Mouse (Mus musculus): ENCODE measurements around the gene Ier2. TPM values are rescaled to one million over a fixed set of nuclear protein-coding genes. Genes with fewer than 3 reads are reported as not detected.
"Not testable (repeated sequence)": the region's sequence is repeated elsewhere in the genome, so short reads cannot be mapped to it uniquely, and the experiment has no call there.

Ier2 gene
- total and polyA plus RNA-seq, 3 experiments, result 24.9 to 34.8 (median 27.0) TPM

GRCm38 (mm10) chr8:84639162-84640009, 23.3 kb downstream of the Ier2 start:
- DNase-seq, result peak; percentile 96

DNA sequence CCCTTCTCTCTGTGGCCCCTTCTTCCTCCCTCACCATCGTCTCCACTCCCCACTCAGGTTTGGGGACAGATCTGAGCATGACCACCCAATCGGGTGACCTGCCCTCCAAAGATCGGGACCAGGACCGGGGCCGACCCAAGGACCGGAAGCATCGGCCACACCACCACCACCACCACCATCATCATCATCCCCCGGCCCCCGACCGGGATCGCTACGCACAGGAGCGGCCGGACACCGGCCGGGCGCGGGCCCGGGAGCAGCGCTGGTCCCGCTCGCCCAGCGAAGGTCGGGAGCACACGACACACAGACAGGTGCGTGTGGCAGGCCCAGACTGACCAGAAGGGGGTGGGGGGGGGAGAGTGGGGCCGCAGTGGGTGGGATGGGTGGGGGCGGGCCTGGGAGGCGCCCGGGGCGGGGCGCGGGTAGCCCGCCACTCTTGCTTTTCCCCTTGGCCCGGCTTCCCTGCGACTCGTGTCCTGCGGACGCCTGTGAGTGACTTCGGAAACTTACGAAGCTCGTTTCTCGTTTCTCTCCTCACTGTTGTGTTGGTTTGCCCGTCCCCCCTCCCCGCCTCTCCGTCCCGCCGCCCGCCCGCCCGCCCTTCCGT, 24.0 kb downstream of the Ier2 start:
- peak; percentile 54 for DNase-seq

DNA sequence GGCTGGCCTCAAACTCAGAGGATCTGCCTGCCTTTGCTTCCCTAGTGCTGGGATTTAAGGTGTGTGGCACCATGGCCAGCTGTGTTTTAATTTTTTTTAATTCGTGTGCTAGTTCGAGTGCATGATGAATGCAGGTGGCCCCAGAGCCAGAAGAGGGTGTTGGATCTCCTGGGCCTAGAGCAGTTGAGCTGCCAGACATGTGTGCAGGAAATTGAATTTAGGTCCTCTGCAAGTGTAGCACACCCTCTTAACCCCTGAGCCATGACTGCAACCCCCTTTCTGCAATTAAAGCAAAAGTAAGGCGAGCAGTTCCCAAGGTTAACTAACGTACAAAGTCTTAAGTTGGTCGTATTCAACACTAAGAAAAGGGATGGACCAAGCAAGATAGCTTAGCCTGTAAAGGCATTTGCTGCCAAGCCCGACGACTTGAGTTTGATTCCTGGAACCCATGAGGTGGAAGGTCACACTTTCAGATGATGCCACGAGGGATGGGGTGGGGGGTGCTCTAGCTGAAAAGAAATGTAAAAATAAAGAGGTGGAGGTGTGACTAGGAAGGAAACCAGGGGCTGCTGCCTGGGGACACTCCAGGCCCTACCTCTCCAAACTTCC, 24.6 kb downstream of the Ier2 start:
- DNase-seq, result no peak

DNA sequence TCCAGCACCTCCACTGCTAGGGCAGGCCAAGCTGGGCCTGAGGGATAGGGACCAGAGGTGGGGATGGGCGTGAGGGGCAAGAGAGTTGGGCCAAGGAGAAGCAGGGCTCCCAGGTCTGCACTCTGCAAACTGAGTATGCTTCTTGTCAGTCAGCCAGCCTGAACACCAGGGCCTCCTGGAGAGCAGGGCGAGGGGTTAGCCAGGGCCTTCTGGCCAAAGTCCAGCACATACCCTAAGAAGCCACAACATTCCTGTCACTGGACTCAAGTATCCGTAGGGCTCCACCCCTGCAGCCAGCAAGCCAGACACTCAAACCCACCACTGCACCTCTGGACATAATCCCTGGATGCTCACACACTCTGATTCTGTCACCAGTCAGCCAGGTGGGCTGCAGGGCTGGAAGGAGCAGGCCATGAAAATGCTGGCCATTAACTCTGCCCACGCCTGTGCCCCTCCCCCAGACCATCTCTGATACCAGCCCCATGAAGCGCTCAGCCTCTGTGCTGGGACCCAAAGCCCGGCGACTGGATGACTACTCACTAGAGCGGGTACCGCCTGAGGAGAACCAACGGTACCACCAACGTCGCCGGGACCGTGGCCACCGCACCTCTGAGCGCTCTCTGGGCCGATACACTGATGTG, 26.5 kb downstream of the Ier2 start:
- no peak for DNase-seq

DNA sequence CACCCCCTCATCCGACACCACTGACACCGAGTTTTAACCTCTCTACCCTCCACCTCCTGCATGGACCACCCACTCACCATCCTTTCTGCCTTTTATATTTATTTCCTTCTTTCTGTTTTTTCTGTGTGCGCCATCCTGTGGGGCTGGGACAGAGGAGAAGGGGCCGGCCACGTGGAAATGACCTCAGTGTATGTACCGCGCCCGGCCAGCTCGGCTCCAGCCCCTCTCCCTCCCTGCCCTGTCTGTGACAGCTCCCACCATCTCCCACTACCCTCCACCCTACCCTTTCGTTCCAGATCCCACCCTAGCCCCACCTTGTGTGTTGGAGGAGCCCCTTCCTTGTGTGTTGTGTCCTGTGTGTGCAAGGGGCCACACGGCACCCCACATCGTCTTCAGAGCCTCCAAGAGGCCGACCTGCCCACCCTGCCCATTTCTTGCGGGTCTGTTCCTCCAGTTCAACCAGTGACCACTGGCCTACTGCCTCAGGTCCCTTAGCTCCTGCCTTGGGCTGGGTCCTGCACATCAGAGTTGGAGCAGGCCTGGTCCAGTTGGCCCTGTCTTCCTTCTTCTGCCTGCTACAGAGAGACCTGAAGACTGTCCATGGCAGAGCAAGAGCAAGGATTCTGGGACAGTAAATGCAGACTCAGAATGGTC, 27.1 kb downstream of the Ier2 start:
- DNase-seq, result no peak

DNA sequence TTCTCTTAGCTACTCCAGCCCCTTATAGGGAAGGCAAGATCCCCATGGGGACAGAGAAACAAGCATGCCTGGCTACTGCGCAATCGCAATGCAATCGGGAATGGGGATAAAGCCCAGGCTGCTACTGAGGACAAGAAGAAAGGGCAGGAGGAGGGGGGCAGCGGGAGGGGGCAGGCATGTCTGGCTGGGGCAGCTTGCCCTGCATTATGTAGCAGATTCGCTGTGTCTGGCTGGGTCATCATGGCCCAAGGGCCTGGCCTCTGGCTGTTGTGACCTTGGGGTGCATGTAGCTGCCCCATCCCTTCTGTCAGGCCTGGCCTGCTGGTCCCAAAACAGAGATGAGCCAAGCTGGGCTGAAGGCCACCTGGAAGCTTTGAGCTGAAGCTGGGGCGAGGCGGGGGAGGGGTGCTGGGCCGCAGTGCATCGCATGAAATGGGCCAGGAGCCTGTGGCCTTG, 27.8 kb downstream of the Ier2 start:
- peak; percentile 87 for DNase-seq

- DNase-seq, result no peak
Measured at GRCm38 (mm10) chr8:84633841-84634584, 28.6 kb downstream of the Ier2 start.

DNA sequence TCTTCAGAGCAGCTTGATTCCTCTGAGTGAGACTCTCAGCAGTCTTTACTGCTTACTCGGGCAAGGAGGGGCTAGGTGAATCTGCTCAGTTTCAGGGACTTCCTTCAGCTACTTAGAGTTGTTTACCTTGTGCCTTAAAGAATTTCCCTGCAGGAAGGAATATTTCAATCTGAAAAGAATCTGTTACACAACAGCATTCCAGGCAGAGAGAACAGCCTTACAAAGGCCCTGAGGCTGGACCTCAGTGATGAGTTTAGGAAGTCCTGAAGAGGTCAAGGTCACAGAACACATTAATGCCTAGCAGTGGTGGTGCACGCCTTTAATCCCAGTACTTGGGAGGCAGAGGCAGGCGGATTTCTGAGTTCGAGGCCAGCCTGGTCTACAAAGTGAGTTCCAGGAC, 30.8 kb downstream of the Ier2 start:
- DNase-seq, result no peak

GRCm38 (mm10) chr8:84630145-84630544, 32.5 kb downstream of the Ier2 start:
- DNase-seq, result no peak

- no peak for DNase-seq
Measured at GRCm38 (mm10) chr8:84629586-84629985, 33.1 kb downstream of the Ier2 start.

- not testable (repeated sequence) for DNase-seq
Measured at GRCm38 (mm10) chr8:84623425-84623824, 39.2 kb downstream of the Ier2 start.

DNA sequence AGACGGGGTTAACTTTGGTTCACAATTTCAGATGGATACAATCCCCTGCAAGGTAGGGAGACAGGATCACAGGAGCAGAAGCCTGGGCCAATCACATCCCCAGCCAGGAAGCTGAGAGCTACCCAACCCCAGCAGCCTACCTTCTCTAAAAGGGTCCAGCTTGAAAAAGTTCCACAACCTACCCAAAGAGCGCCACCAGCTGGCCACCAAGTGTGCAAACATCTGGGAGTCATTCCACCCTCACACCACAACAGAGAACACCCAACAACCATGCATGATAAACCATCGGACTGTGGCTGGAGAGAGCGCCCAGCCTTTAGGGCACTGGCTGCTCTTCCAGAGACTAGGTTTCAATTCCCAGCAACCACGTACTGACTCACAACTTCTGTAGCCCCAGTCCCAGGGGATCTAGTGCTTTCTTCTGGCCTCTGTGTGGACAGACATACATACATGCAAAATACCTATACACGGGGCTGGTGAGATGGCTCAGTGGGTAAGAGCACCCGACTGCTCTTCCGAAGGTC, 41.5 kb downstream of the Ier2 start:
- no peak for DNase-seq

DNA sequence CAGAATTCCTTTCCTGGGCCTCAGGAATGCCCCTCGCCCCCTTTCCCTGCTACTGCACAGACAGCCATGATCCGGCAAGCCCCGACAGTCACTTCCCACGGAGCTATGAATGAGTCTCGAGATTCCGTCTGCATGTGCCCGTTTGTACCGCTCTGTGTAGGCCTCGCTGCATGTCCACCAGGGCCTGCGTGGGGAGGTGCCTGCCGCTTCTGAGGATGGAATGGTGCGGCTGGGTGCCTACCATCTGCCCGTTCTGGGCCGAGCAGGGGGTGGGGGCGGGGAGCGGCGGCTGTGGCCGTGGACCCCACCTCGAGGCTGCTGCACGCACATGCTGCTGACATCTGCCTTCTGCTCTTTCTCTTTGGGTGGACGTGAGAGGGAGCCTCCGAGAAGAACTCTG, 45.6 kb downstream of the Ier2 start:
- DNase-seq, result no peak

DNA sequence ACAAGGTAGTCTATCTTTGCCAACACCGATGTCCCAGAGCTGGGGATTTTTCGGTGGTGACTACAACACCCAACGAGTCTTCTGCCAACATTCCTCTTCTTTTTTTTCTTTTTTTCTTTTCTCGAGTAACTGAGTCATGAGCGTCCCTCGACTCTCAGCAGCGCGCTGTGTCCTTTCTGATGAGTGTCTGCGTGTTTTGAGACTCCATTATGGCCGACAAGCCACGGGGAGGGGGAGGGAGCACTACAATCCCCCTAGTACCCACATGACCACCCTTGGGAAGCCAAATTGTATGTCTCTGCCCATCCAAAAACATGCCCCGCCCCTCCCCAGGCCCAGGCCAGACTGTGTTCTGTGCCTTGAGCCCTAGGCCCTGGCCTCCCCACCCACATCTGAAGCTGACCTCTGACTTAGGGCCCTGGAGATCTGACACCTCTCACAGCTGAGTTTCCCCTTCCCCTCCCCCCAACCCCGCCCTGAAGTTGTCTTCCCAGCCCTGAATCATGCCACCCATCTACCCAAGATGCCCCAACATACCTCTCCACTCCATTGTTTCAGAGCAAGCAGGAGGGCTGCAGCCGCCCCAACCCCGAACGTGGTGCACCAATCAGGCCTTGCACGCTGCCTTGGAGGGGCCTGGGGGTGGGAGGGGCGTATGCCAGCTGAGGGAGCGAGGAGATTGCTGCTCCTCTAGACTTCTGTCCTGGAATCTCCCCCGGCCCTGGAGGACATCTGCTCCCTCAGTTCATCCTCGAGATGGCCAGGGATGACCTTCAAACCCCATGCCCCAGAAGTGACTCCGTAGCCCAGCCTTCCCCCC, 46.8 kb downstream of the Ier2 start:
- no peak for DNase-seq

- DNase-seq, result no peak
Measured at GRCm38 (mm10) chr8:84614512-84615223, 48.0 kb downstream of the Ier2 start.

All from adrenal gland, adult 2 months (tissue).